Mouse (Mus musculus) heart, postnatal 0 days (tissue): ENCODE data around the gene Foxm1. TPM values are rescaled to one million over a fixed set of nuclear protein-coding genes. Genes with fewer than 3 reads are reported as not detected.

Experiments
- ATAC-seq: fragments of 200-750 bp; cut with Nextera tagmentation; 2 replicates; pipeline ENCODE4 v1.8.0; 2017; ENCODE audit warnings: low read depth, moderate number of reproducible peaks, moderate library complexity; ENCODE audit not compliant: insufficient read depth
- DNase-seq: peaks from one replicate; pipeline ENCODE4 v3.0.0-alpha.2; 2016; ENCODE audit warnings: low spot score
- H3K27ac ChIP-seq: fragments of 300-500 bp; sonication (generic); 2 replicates; pipeline ENCODE4 v1.5.1; 2014; ENCODE audit warnings: low read depth, mild to moderate bottlenecking
- H3K27me3 ChIP-seq: fragments of 300-500 bp; sonication (generic); 2 replicates; pipeline ENCODE4 v1.6.1; 2014; ENCODE audit warnings: low read length, mixed read lengths; ENCODE audit not compliant: control insufficient read depth, insufficient read depth
- H3K36me3 ChIP-seq: fragments of 300-500 bp; sonication (generic); replicated peaks from 2 replicates; pipeline ENCODE4 v1.6.1; 2014; ENCODE audit warnings: low read length, mixed read lengths; ENCODE audit not compliant: control insufficient read depth, insufficient read depth
- H3K4me1 ChIP-seq: fragments of 300-500 bp; sonication (generic); 2 replicates; pipeline ENCODE4 v1.6.1; 2014; ENCODE audit warnings: antibody characterized with exemption; ENCODE audit not compliant: control insufficient read depth, insufficient read depth
- H3K4me2 ChIP-seq: fragments of 300-500 bp; sonication (generic); 2 replicates; pipeline ENCODE4 v1.6.1; 2014; ENCODE audit warnings: low read depth, mild to moderate bottlenecking, low read length, moderate library complexity
- H3K4me3 ChIP-seq: fragments of 300-500 bp; sonication (generic); 2 replicates; pipeline ENCODE4 v1.5.1; 2014; ENCODE audit warnings: low read depth, low read length
- H3K9ac ChIP-seq: fragments of 300-500 bp; sonication (generic); replicated peaks from 2 replicates; pipeline ENCODE4 v1.6.1; 2014; ENCODE audit warnings: low read depth, low read length, mixed read lengths
- H3K9me3 ChIP-seq: fragments of 300-500 bp; sonication (generic); replicated peaks from 2 replicates; pipeline ENCODE4 v1.6.1; 2016; ENCODE audit warnings: low read length; ENCODE audit not compliant: control insufficient read depth
- CTCF ChIP-seq: IDR thresholded peaks from 2 replicates; pipeline ENCODE4 v1.5.1; 2016; ENCODE audit warnings: antibody characterized with exemption, control low read depth, low read depth
- EP300 ChIP-seq: IDR thresholded peaks from 2 replicates; pipeline ENCODE4 v1.6.1; 2016; ENCODE audit warnings: antibody characterized with exemption, low read depth
- WGBS: fragments of 180-500 bp; shearing (Covaris S2); extraction: QIAGEN DNeasy Blood & Tissue Kit; methylation state at CpG from one replicate; pipeline ENCODE4 v1.1.7; 2014; 5-methylcytosine and 5-hydroxymethylcytosine counted together
- polyA plus RNA-seq: library from polyadenylated mRNA; unstranded; fragments of >200 nt; fragmentation: Nextera tagmentation; extraction: Ambion mirVana; gene quantifications from 2 replicates; pipeline ENCODE4 v1.2.1, GENCODE M21; 2015
- total RNA-seq: library from RNA; depleted of rRNA; stranded (reverse); fragments of >200 nt; gene quantifications from 2 replicates; pipeline ENCODE4 v1.2.3, GENCODE M21; 2014; ENCODE audit warnings: low replicate concordance; rRNA removed

The Foxm1 gene
- 19.0 and 23.8 TPM in 2 replicates for total RNA-seq
- polyA plus RNA-seq: 4.8 and 5.4 TPM in 2 replicates

- peak within 1 kb of the TSS; percentile 96 for H3K4me3 ChIP-seq
- H3K4me1 ChIP-seq: peaks cover 15% of the 10 kb centered on the region; the same call in 1 of the 2 replicates
- H3K27me3 ChIP-seq: no peaks in the 10 kb centered on the region
- TF ChIP-seq CTCF: no peak
- no peak for TF ChIP-seq EP300
- ATAC-seq: peak; percentile 86
- peaks cover 26% of the 10 kb centered on the region for H3K36me3 ChIP-seq
- peak within 1 kb of the TSS; percentile 95 for H3K9ac ChIP-seq
- H3K4me2 ChIP-seq: peak within 1 kb of the TSS; percentile 99
- under 1% methylated on average over 54 of the region's 76 CpGs for whole genome bisulfite sequencing
- peak within 1 kb of the TSS; percentile 91 for H3K27ac ChIP-seq
- H3K9me3 ChIP-seq: no peaks in the 10 kb centered on the region
- DNase-seq: peak; percentile 69
Observed at GRCm38 (mm10) chr6:128362381-128363006, at the start of gene Foxm1, which contains the start of gene Rhno1. Foxm1 (plus strand) TSS chr6:128362967. Rhno1 (minus strand) TSS chr6:128362911.

DNA sequence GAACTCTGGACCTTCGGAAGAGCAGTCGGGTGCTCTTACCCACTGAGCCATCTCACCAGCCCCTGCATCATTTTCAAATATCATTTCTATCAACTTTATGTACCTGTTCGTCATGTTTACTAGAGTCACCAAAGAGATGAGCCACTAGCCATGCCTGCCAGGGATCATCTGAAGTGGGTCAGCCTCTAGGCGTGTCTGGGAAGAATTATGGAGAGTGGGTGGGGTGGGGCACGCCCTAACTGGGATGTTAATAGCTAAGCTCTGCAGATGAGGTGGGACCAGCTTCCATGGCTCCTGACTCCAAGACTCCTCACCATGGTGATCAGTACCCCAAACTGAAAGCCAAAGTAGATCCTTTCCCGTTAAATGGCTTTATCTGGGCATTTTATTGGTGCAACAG lies 48.0 kb upstream of the Foxm1 start:
- TF ChIP-seq CTCF: no peak
- TF ChIP-seq EP300: no peak
- no peak overlapping the region for H3K9ac ChIP-seq
- H3K9me3 ChIP-seq: no peaks in the 10 kb centered on the region
- no peaks in the 10 kb centered on the region for H3K27me3 ChIP-seq
- H3K27ac ChIP-seq: no peak overlapping the region
- no peaks in the 10 kb centered on the region for H3K4me1 ChIP-seq
- ATAC-seq: no peak
- 77% methylated on average over 6 of the region's 6 CpGs for WGBS
- DNase-seq: no peak
- no peak overlapping the region for H3K4me3 ChIP-seq
- no peak overlapping the region for H3K4me2 ChIP-seq
- no peaks in the 10 kb centered on the region for H3K36me3 ChIP-seq

GRCm38 (mm10) chr6:128315597-128315996 lies 47.2 kb upstream of the Foxm1 start:
- DNase-seq (no peak), ATAC-seq (no peak)
- no peak overlapping the region for H3K4me3 ChIP-seq
- H3K4me2 ChIP-seq: no peak overlapping the region
- WGBS: 59% methylated on average over 8 of the region's 8 CpGs
- no peaks in the 10 kb centered on the region for H3K4me1 ChIP-seq
- H3K9me3 ChIP-seq: no peaks in the 10 kb centered on the region
- H3K9ac ChIP-seq: no peak overlapping the region
- no peaks in the 10 kb centered on the region for H3K27me3 ChIP-seq
- TF ChIP-seq CTCF (no peak), EP300 (no peak)
- H3K27ac ChIP-seq: no peak overlapping the region
- no peaks in the 10 kb centered on the region for H3K36me3 ChIP-seq

DNA sequence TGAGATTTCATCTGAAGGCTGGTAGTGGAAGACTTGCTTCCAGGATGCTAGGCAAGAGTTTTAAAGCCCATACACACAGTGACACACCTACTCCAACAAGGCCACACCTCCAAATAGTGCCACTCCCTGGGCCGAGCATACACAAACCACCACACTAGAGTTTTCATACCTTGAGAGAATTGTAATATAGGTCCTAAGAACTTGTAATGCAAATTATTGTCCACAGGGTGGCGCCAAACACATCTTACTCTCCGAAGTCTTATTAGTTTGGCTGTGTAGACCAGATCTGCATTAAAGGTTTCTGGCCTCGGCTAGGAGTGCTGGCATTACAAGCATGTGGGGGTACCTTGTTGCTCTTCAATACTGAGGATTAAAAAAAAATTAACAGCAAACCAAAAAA lies 44.5 kb upstream of the Foxm1 start:
- no peak overlapping the region for H3K27ac ChIP-seq
- peaks cover 21% of the 10 kb centered on the region for H3K36me3 ChIP-seq
- no peaks in the 10 kb centered on the region for H3K27me3 ChIP-seq
- H3K9ac ChIP-seq: no peak overlapping the region
- no peaks in the 10 kb centered on the region for H3K4me1 ChIP-seq
- DNase-seq: peak; percentile 61
- TF ChIP-seq EP300 (no peak), CTCF (peak; percentile 73)
- no peak overlapping the region for H3K4me3 ChIP-seq
- 0 out of 2 replicates have a peak, but pooled peaks have one; percentile 20 for ATAC-seq
- H3K4me2 ChIP-seq: no peak overlapping the region
- H3K9me3 ChIP-seq: no peaks in the 10 kb centered on the region; the same call in 1 of the 2 replicates
- WGBS: 4% methylated on average over 4 of the region's 4 CpGs

- Histone ChIP-seq H3K27ac (no peak overlapping the region), H3K4me1 (no peaks in the 10 kb centered on the region), H3K4me3 (no peak overlapping the region), H3K36me3 (peaks cover 26% of the 10 kb centered on the region), H3K27me3 (no peaks in the 10 kb centered on the region), H3K4me2 (no peak overlapping the region), H3K9me3 (no peaks in the 10 kb centered on the region), H3K9ac (no peak overlapping the region)
- DNase-seq: peak; percentile 60
- ATAC-seq: peak; percentile 75
- TF ChIP-seq CTCF (peak; percentile 72), EP300 (no peak)
- 9% methylated on average over 12 of the region's 12 CpGs for WGBS
Observed at GRCm38 (mm10) chr6:128334397-128335124, 28.2 kb upstream of the Foxm1 start.
